Mouse (Mus musculus) hindbrain, postnatal 0 days (tissue): ENCODE results near the gene Galnt9. TPM values are rescaled to one million over a fixed set of nuclear protein-coding genes. Genes with fewer than 3 reads are reported as not detected.

Experiments
- ATAC-seq: fragments of 200-750 bp; cut with Nextera tagmentation; 2 replicates; pipeline ENCODE4 v1.8.0; 2017; ENCODE audit warnings: mild to moderate bottlenecking, moderate TSS enrichment, moderate library complexity
- DNase-seq: peaks from one replicate; pipeline ENCODE4 v3.0.0-alpha.2; 2015; ENCODE audit warnings: low spot score
- H3K27ac ChIP-seq: fragments of 300-500 bp; sonication (generic); 2 replicates; pipeline ENCODE4 v1.5.1; 2014; ENCODE audit warnings: mild to moderate bottlenecking
- H3K27me3 ChIP-seq: fragments of 300-500 bp; sonication (generic); 2 replicates; pipeline ENCODE4 v1.6.1; 2014; ENCODE audit warnings: low read length, mixed read lengths; ENCODE audit not compliant: insufficient read depth
- H3K36me3 ChIP-seq: fragments of 300-500 bp; sonication (generic); 2 replicates; pipeline ENCODE4 v1.6.1; 2014; ENCODE audit warnings: low read length, mixed read lengths; ENCODE audit not compliant: insufficient read depth
- H3K4me1 ChIP-seq: fragments of 300-500 bp; sonication (generic); 2 replicates; pipeline ENCODE4 v1.6.1; 2014; ENCODE audit warnings: antibody characterized with exemption, low read length, mixed read lengths; ENCODE audit not compliant: insufficient read depth
- H3K4me2 ChIP-seq: fragments of 300-500 bp; sonication (generic); 2 replicates; pipeline ENCODE4 v1.6.1; 2014; ENCODE audit warnings: low read depth, mild to moderate bottlenecking, low read length, moderate library complexity, mixed read lengths
- H3K4me3 ChIP-seq: fragments of 300-500 bp; sonication (generic); 2 replicates; pipeline ENCODE4 v1.5.1; 2014; ENCODE audit warnings: low read length
- H3K9ac ChIP-seq: fragments of 300-500 bp; sonication (generic); replicated peaks from 2 replicates; pipeline ENCODE4 v1.6.1; 2014; ENCODE audit warnings: mild to moderate bottlenecking, low read length, moderate library complexity, mixed read lengths
- H3K9me3 ChIP-seq: fragments of 300-500 bp; sonication (generic); 2 replicates; pipeline ENCODE4 v1.6.1; 2016; ENCODE audit warnings: low read length, mixed read lengths
- CTCF ChIP-seq: IDR thresholded peaks from 2 replicates; pipeline ENCODE4 v1.5.1; 2016; ENCODE audit warnings: antibody characterized with exemption, control low read depth, low read depth
- WGBS: fragments of 180-500 bp; shearing (Covaris S2); extraction: QIAGEN DNeasy Blood & Tissue Kit; methylation state at CpG from one replicate; pipeline ENCODE4 v1.1.7; 2014; 5-methylcytosine and 5-hydroxymethylcytosine counted together
- polyA plus RNA-seq: library from polyadenylated mRNA; unstranded; fragments of >200 nt; fragmentation: Nextera tagmentation; extraction: Ambion mirVana; gene quantifications from 2 replicates; pipeline ENCODE4 v1.2.1, GENCODE M21; 2015
- total RNA-seq: library from RNA; depleted of rRNA; stranded (reverse); fragments of >200 nt; gene quantifications from 2 replicates; pipeline ENCODE4 v1.2.3, GENCODE M21; 2014

Galnt9 gene
- total and polyA plus RNA-seq, 2 experiments from 2014 or later = 19.8 to 26.7 TPM

- Histone ChIP-seq H3K9me3 (no peaks in the 10 kb centered on the region), H3K27ac (no peak overlapping the region), H3K4me2 (no peak overlapping the region), H3K4me3 (no peak overlapping the region), H3K27me3 (no peaks in the 10 kb centered on the region), H3K9ac (no peak overlapping the region), H3K4me1 (no peaks in the 10 kb centered on the region), H3K36me3 (no peaks in the 10 kb centered on the region)
- peak; percentile 58; the same call in 1 of the 2 replicates for ATAC-seq
- no peak for DNase-seq
- TF ChIP-seq CTCF = no peak
- 41% methylated on average over 10 of the region's 10 CpGs for WGBS
Observed at GRCm38 (mm10) chr5:110505611-110506294, 38.4 kb upstream of the Galnt9 start.

- Histone ChIP-seq H3K4me3 (no peak overlapping the region), H3K27ac (no peak overlapping the region), H3K4me1 (no peaks in the 10 kb centered on the region), H3K9me3 (no peaks in the 10 kb centered on the region), H3K9ac (no peak overlapping the region), H3K36me3 (no peaks in the 10 kb centered on the region), H3K27me3 (no peaks in the 10 kb centered on the region), H3K4me2 (no peak overlapping the region)
- no peak for ATAC-seq
- no peak for TF ChIP-seq CTCF
- WGBS = 16% methylated on average over 8 of the region's 8 CpGs
- no peak for DNase-seq
Observed at GRCm38 (mm10) chr5:110506295-110506616, 37.9 kb upstream of the Galnt9 start.

DNA sequence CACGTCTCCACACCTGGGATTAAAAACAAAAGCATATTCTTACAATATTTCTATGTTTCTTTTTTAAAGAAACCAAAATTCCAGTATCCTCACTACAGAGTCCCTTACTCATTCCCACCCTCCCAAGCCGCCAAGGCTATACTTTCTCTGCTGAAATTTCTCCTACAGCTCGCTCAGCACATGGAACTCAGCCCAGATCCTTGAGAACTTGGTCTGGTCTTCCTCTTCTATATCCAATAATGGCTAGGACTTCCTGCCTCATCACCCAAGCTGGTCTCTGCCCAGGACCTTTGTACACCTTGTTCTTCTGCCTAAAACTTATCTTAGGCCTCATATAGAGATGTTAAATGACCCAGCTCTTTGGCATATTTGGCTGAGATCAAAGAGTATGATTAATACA lies 37.3 kb upstream of the Galnt9 start:
- ATAC-seq = no peak
- no peaks in the 10 kb centered on the region for H3K4me1 ChIP-seq

GRCm38 (mm10) chr5:110507943-110508342 lies 36.2 kb upstream of the Galnt9 start:
- H3K9ac ChIP-seq = no peak overlapping the region
- H3K27ac ChIP-seq = no peak overlapping the region
- WGBS = 75% methylated on average over 3 of the region's 3 CpGs
- DNase-seq (no peak), ATAC-seq (no peak)
- no peaks in the 10 kb centered on the region for H3K27me3 ChIP-seq
- H3K36me3 ChIP-seq = no peaks in the 10 kb centered on the region
- TF ChIP-seq CTCF = no peak
- H3K4me3 ChIP-seq = no peak overlapping the region
- H3K4me1 ChIP-seq = no peaks in the 10 kb centered on the region
- H3K9me3 ChIP-seq = no peaks in the 10 kb centered on the region
- no peak overlapping the region for H3K4me2 ChIP-seq

More for the DNA sequence above, 37.3 kb upstream of the Galnt9 start:
- WGBS = 77% methylated on average over 3 of the region's 3 CpGs
- Histone ChIP-seq H3K4me2 (no peak overlapping the region), H3K4me3 (no peak overlapping the region), H3K9ac (no peak overlapping the region), H3K27me3 (no peaks in the 10 kb centered on the region), H3K36me3 (no peaks in the 10 kb centered on the region), H3K9me3 (no peaks in the 10 kb centered on the region), H3K27ac (no peak overlapping the region)
- no peak for DNase-seq
- TF ChIP-seq CTCF = no peak

DNA sequence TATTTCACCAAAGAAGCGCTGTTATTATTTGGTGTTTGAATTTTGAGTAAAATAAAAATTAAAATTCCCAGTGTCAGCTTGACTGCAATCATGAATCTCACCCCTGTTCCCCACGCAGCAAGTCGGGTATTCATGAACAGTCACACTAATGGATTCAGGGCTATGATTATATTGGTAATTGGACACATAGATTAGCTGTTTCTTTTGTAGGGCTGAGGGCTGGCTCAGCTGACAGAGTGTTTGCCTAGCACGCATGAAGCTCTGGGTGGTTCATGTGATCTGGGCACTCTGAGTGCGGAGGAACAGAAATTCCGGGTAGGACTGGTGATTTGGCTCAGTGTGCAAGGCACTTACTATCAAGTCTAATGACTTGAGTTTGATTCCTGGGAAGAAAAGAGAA lies 33.8 kb upstream of the Galnt9 start:
- no peak overlapping the region for H3K9ac ChIP-seq
- no peak for DNase-seq
- no peak for ATAC-seq
- no peaks in the 10 kb centered on the region for H3K36me3 ChIP-seq
- H3K27me3 ChIP-seq = no peaks in the 10 kb centered on the region
- H3K4me3 ChIP-seq = no peak overlapping the region
- WGBS = 76% methylated on average over 6 of the region's 6 CpGs
- H3K4me1 ChIP-seq = no peaks in the 10 kb centered on the region
- H3K27ac ChIP-seq = no peak overlapping the region
- TF ChIP-seq CTCF = no peak
- H3K4me2 ChIP-seq = no peak overlapping the region
- no peaks in the 10 kb centered on the region for H3K9me3 ChIP-seq

DNA sequence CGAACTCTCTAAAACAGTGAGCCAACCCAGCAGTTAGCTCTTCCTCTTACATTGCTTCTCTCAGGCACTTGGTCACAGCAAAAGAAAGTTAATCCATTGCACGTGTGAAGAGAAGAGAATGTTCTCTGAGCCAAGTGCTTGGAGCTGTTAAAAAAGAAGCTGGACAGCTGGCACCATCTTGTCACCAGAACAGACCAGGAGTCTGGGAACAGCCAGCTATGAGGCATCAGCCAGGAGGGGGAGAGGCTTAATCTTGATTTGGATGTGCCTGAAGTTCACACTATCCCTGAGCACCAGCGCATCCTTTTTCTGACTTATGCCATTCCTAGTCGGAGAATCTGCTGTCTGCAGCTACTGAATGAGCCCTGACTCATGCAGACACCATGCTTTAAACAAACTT lies 30.4 kb upstream of the Galnt9 start:
- Histone ChIP-seq H3K4me1 (no peaks in the 10 kb centered on the region), H3K27me3 (no peaks in the 10 kb centered on the region), H3K9ac (no peak overlapping the region), H3K27ac (no peak overlapping the region), H3K4me2 (no peak overlapping the region), H3K36me3 (no peaks in the 10 kb centered on the region), H3K9me3 (no peaks in the 10 kb centered on the region), H3K4me3 (no peak overlapping the region)
- ATAC-seq (no peak), DNase-seq (no peak)
- 76% methylated on average over 4 of the region's 4 CpGs for WGBS
- no peak for TF ChIP-seq CTCF

GRCm38 (mm10) chr5:110514694-110515093 lies 29.5 kb upstream of the Galnt9 start:
- H3K9me3 ChIP-seq = no peaks in the 10 kb centered on the region
- DNase-seq = no peak
- no peak overlapping the region for H3K27ac ChIP-seq
- H3K36me3 ChIP-seq = no peaks in the 10 kb centered on the region
- H3K9ac ChIP-seq = no peak overlapping the region
- no peaks in the 10 kb centered on the region for H3K4me1 ChIP-seq
- ATAC-seq = no peak
- no peak overlapping the region for H3K4me3 ChIP-seq
- 81% methylated on average over 3 of the region's 3 CpGs for WGBS
- H3K27me3 ChIP-seq = no peaks in the 10 kb centered on the region
- H3K4me2 ChIP-seq = no peak overlapping the region
- TF ChIP-seq CTCF = no peak
